Mouse (Mus musculus): Measurements from ENCODE around the gene Acap2. TPM values are rescaled to one million over a fixed set of nuclear protein-coding genes. Genes with fewer than 3 reads are reported as not detected.

The Acap2 gene
- total RNA-seq, 2 experiments from 2014 or later, result 41.2 to 49.0 TPM

- DNase-seq, result no peak
Observed at GRCm38 (mm10) chr16:31047186-31047898, 153.7 kb downstream of the Acap2 start.

- peak in 1 of 2 experiments; percentile 61 for DNase-seq
Observed at GRCm38 (mm10) chr16:31046217-31046659, 154.8 kb downstream of the Acap2 start.

- DNase-seq, result no peak
Observed at GRCm38 (mm10) chr16:31045211-31045610, 155.8 kb downstream of the Acap2 start.

DNA sequence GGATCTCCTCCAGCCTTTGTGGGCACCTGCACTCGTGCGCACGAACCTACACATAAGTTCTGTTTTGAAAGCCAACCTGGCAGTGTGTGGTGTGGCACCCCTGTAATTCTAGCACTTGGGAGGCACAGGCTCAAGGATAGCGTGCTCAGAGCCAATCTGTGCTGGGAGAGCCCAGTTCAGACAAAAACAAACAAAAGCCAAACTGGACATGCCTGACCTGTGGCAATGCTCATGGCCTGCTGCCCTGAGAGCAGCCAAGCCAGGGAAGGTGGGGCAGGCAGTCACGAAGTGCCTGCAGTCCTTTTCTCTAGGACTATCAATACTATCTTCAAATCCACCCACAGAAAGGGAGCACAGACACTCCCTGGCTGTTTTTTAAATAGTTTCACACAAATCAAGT, 157.9 kb downstream of the Acap2 start:
- no peak for DNase-seq

Other genes with a start within 250 kb of the Acap2 start
- 10 to 100 TPM; 10.0 to 17.8 TPM for gene Xxylt1, start 119.8 kb downstream of the Acap2 start, total RNA-seq (2021)
- gene Ppp1r2, start 74.0 kb upstream of the Acap2 start, total RNA-seq (2021), result 10 to 100 TPM; 76.2 to 76.3 TPM
- 1 to 10 TPM; 4.7 to 4.9 TPM for gene Apod, start 113.6 kb upstream of the Acap2 start, total RNA-seq (2021)
- gene Bdh1, start 221.0 kb upstream of the Acap2 start, total RNA-seq (2021), result 10 to 100 TPM in 1 of 2 experiments, 1 to 10 TPM in 1; 4.8 to 15.3 TPM

All from adrenal gland, postnatal 36 days (tissue).